Mouse (Mus musculus): Measurements from ENCODE around the gene 1110008P14Rik. TPM values are rescaled to one million over a fixed set of nuclear protein-coding genes. Genes with fewer than 3 reads are reported as not detected.

The 1110008P14Rik gene
- polyA plus RNA-seq, 1 experiment: 39.6 TPM

GRCm38 (mm10) chr2:32416556-32416955 is 34.8 kb upstream of the 1110008P14Rik start:
- TF ChIP-seq POLR2A (IDR thresholded peaks at IDR 0.05; ENCODE audit: borderline replicate concordance, control insufficient read depth, low read depth, low read length): no peak
- no peak overlapping the region for H3K27ac ChIP-seq (ENCODE audit: control insufficient read depth, insufficient read depth, low read depth, low read length, poor library complexity)
- no peak overlapping the region for H3K4me3 ChIP-seq (replicated peaks; ENCODE audit: control insufficient read depth, low read depth, low read length)
- 90% methylated on average over 2 of the region's 2 CpGs for WGBS
- peaks cover 2% of the 10 kb centered on the region for H3K4me1 ChIP-seq (ENCODE audit: control insufficient read depth, insufficient read depth, low read length)

DNA sequence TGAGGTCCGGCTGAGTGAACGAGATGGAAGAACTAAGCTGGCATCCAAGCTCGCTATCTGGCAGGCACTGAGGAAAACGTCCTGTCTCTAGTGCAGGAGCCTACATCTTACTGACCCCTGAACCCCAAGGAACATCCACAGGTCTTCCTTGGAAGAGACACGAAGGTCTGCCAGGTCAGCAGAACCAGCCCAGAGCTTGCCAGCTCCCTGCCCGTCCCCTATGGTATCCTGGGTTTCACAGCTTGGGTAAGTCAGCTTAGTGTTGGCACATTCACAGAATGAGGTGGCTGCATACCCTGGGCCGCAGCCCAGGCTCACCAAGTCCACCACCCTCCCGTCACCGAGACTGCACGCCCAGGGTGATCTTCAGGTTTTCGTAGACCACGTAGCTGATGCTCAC is 34.1 kb upstream of the 1110008P14Rik start:
- no peak overlapping the region for H3K27ac ChIP-seq (ENCODE audit: control insufficient read depth, insufficient read depth, low read depth, low read length, poor library complexity)
- WGBS: 87% methylated on average over 12 of the region's 12 CpGs
- no peak for TF ChIP-seq POLR2A (IDR thresholded peaks at IDR 0.05; ENCODE audit: borderline replicate concordance, control insufficient read depth, low read depth, low read length)

GRCm38 (mm10) chr2:32413936-32414335 is 32.2 kb upstream of the 1110008P14Rik start:
- Histone ChIP-seq H3K27ac (ENCODE audit: control insufficient read depth, insufficient read depth, low read depth, low read length, poor library complexity) (no peak overlapping the region), H3K4me1 (ENCODE audit: control insufficient read depth, insufficient read depth, low read length) (peaks cover 2% of the 10 kb centered on the region), H3K4me3 (replicated peaks; ENCODE audit: control insufficient read depth, low read depth, low read length) (no peak overlapping the region)
- whole genome bisulfite sequencing: 69% methylated on average over 5 of the region's 5 CpGs
- TF ChIP-seq POLR2A (IDR thresholded peaks at IDR 0.05; ENCODE audit: borderline replicate concordance, control insufficient read depth, low read depth, low read length): no peak
- no peak for TF ChIP-seq CTCF (IDR thresholded peaks at IDR 0.05; ENCODE audit: control insufficient read depth, insufficient read depth, low read length)

More for the DNA sequence above, 34.1 kb upstream of the 1110008P14Rik start:
- Histone ChIP-seq H3K4me3 (replicated peaks; ENCODE audit: control insufficient read depth, low read depth, low read length) (no peak overlapping the region), H3K4me1 (ENCODE audit: control insufficient read depth, insufficient read depth, low read length) (peaks cover 2% of the 10 kb centered on the region)

GRCm38 (mm10) chr2:32412742-32413531 is 31.2 kb upstream of the 1110008P14Rik start:
- 71% methylated on average over 6 of the region's 6 CpGs for WGBS
- H3K4me1 ChIP-seq (ENCODE audit: control insufficient read depth, insufficient read depth, low read length): peaks cover 2% of the 10 kb centered on the region
- H3K4me3 ChIP-seq (replicated peaks; ENCODE audit: control insufficient read depth, low read depth, low read length): no peak overlapping the region
- TF ChIP-seq POLR2A (IDR thresholded peaks at IDR 0.05; ENCODE audit: borderline replicate concordance, control insufficient read depth, low read depth, low read length) (no peak), CTCF (IDR thresholded peaks at IDR 0.05; ENCODE audit: control insufficient read depth, insufficient read depth, low read length) (no peak)
- H3K27ac ChIP-seq (ENCODE audit: control insufficient read depth, insufficient read depth, low read depth, low read length, poor library complexity): no peak overlapping the region

GRCm38 (mm10) chr2:32411407-32411806 is 29.7 kb upstream of the 1110008P14Rik start:
- 86% methylated on average over 7 of the region's 7 CpGs for WGBS
- peaks cover 2% of the 10 kb centered on the region for H3K4me1 ChIP-seq (ENCODE audit: control insufficient read depth, insufficient read depth, low read length)
- TF ChIP-seq POLR2A (IDR thresholded peaks at IDR 0.05; ENCODE audit: borderline replicate concordance, control insufficient read depth, low read depth, low read length): no peak
- TF ChIP-seq CTCF (IDR thresholded peaks at IDR 0.05; ENCODE audit: control insufficient read depth, insufficient read depth, low read length): no peak

DNA sequence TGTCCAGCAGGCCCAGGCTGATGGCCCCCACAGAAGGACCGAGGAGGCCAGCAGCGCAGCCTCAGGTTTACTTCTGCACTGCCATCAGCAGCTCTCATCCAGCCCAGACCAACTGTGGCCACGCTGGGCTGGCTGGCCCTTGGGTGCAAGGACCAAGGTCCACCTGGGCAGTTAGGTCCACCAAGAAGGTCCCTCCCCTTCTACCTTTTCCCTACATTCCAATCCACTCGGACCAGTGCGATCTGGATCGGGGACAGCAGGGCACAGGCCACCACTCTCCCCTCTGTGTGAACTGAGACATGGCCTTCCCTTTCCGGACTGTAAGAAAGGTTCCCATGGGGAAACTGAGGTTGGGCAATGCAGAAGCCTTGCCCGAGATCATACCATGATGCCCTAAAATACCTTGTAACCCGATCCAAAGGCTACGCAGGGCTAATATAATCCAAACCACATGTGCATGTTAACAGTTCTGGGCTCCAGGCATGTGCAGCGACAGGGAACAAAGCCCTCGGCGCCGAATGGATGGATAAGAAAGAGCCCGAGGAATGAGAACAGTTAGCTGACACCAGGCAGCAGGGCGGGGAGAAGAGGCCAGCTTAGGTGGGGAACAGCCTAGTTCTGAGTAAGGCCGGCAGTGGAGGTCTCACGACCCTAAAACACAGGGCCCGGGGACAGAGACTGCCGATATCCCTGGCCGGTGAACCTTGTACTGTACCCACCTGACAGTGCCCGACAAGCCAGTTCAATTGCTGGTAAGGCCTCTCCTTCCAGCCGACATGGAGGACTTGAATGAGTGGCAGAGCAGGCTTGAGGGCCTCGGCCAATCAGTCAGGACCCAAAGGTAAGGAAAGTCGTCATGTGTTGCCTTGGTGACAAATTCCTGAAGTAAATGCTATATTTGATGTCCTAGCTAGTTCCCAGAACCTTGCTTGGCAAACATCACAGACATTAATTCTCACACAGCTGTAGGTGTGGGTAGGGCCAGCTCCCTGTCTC is 27.0 kb upstream of the 1110008P14Rik start:
- no peak overlapping the region for H3K4me3 ChIP-seq (replicated peaks; ENCODE audit: control insufficient read depth, low read depth, low read length)
- H3K4me1 ChIP-seq (ENCODE audit: control insufficient read depth, insufficient read depth, low read length): peaks cover 2% of the 10 kb centered on the region
- TF ChIP-seq POLR2A (IDR thresholded peaks at IDR 0.05; ENCODE audit: borderline replicate concordance, control insufficient read depth, low read depth, low read length) (no peak), CTCF (IDR thresholded peaks at IDR 0.05; ENCODE audit: control insufficient read depth, insufficient read depth, low read length) (no peak)
- 84% methylated on average over 25 of the region's 25 CpGs for WGBS
- H3K27ac ChIP-seq (ENCODE audit: control insufficient read depth, insufficient read depth, low read depth, low read length, poor library complexity): no peak overlapping the region

More at GRCm38 (mm10) chr2:32411407-32411806, 29.7 kb upstream of the 1110008P14Rik start:
- no peak overlapping the region for H3K4me3 ChIP-seq (replicated peaks; ENCODE audit: control insufficient read depth, low read depth, low read length)
- no peak overlapping the region for H3K27ac ChIP-seq (ENCODE audit: control insufficient read depth, insufficient read depth, low read depth, low read length, poor library complexity)

GRCm38 (mm10) chr2:32407144-32407824 is 25.5 kb upstream of the 1110008P14Rik start:
- no peaks in the 10 kb centered on the region for H3K4me1 ChIP-seq (ENCODE audit: control insufficient read depth, insufficient read depth, low read length)
- H3K27ac ChIP-seq (ENCODE audit: control insufficient read depth, insufficient read depth, low read depth, low read length, poor library complexity): no peak overlapping the region
- TF ChIP-seq POLR2A (IDR thresholded peaks at IDR 0.05; ENCODE audit: borderline replicate concordance, control insufficient read depth, low read depth, low read length) (no peak), CTCF (IDR thresholded peaks at IDR 0.05; ENCODE audit: control insufficient read depth, insufficient read depth, low read length) (no peak)
- WGBS: 81% methylated on average over 7 of the region's 7 CpGs
- no peak overlapping the region for H3K4me3 ChIP-seq (replicated peaks; ENCODE audit: control insufficient read depth, low read depth, low read length)

GRCm38 (mm10) chr2:32404663-32405062 is 22.9 kb upstream of the 1110008P14Rik start:
- 20% methylated on average over 2 of the region's 2 CpGs for WGBS
- Histone ChIP-seq H3K27ac (ENCODE audit: control insufficient read depth, insufficient read depth, low read depth, low read length, poor library complexity) (no peak overlapping the region), H3K4me1 (ENCODE audit: control insufficient read depth, insufficient read depth, low read length) (no peaks in the 10 kb centered on the region), H3K4me3 (replicated peaks; ENCODE audit: control insufficient read depth, low read depth, low read length) (no peak overlapping the region)
- peak; percentile 100 for TF ChIP-seq CTCF (IDR thresholded peaks at IDR 0.05; ENCODE audit: control insufficient read depth, insufficient read depth, low read length)
- TF ChIP-seq POLR2A (IDR thresholded peaks at IDR 0.05; ENCODE audit: borderline replicate concordance, control insufficient read depth, low read depth, low read length): no peak
